Comparison of ENCODE assay signal across 9 mouse cellular contexts in genomic region chr19:36470106-36470505, GRCm38 (mm10).
DNase-seq lines count a peak whose midpoint lies in the region; ATAC-seq and TF ChIP-seq lines count a peak whose summit lies in the region.
"Had no signal": no experiment of that assay in that cellular context is flagged by ENCODE, and none has a peak within 500 bp of the region (broad histone marks: within the 10 kb centered on the region; RNA-seq: fewer than 3 reads in every experiment).

No protein-coding gene starts in this region.

- TF ChIP-seq EP300 in heart, postnatal 0 days (IDR thresholded peaks at IDR 0.05; ENCODE audit: low read depth): no peak

- H3K27ac ChIP-seq in hindbrain, embryonic 11.5 days (ENCODE audit: low read depth, low read length): no peak overlapping the region
- no peak overlapping the region for H3K27ac ChIP-seq in hindbrain, embryonic 12.5 days
- no peak overlapping the region for H3K27ac ChIP-seq in heart, postnatal 0 days (ENCODE audit: low read depth)
- H3K27ac ChIP-seq: embryonic facial prominence, embryonic 12.5 days had no signal

- WGBS in hindbrain, embryonic 11.5 days: 12% methylated on average over 6 of the region's 6 CpGs
- 11% methylated on average over 6 of the region's 6 CpGs for WGBS in hindbrain, embryonic 12.5 days
- WGBS in heart, postnatal 0 days: 10% methylated on average over 6 of the region's 6 CpGs

- H3K4me1 ChIP-seq in hindbrain, embryonic 11.5 days (replicated peaks; ENCODE audit: control insufficient read depth, insufficient read depth, low read length): no peaks in the 10 kb centered on the region
- no peaks in the 10 kb centered on the region for H3K4me1 ChIP-seq in hindbrain, embryonic 12.5 days
- H3K4me1 ChIP-seq in heart, postnatal 0 days (ENCODE audit: control insufficient read depth, insufficient read depth): no peaks in the 10 kb centered on the region
- H3K4me1 ChIP-seq: embryonic facial prominence, embryonic 12.5 days had no signal

- H3K9ac ChIP-seq in hindbrain, embryonic 11.5 days (ENCODE audit: low read depth, low read length): no peak overlapping the region
- no peak overlapping the region for H3K9ac ChIP-seq in hindbrain, embryonic 12.5 days
- no peak overlapping the region for H3K9ac ChIP-seq in heart, postnatal 0 days (replicated peaks; ENCODE audit: low read depth, low read length)
- H3K9ac ChIP-seq: embryonic facial prominence, embryonic 12.5 days had no signal

- H3K4me2 ChIP-seq in hindbrain, embryonic 11.5 days (replicated peaks; ENCODE audit: low read depth, low read length): no peak overlapping the region
- H3K4me2 ChIP-seq in hindbrain, embryonic 12.5 days (replicated peaks): no peak overlapping the region
- no peak overlapping the region for H3K4me2 ChIP-seq in heart, postnatal 0 days (ENCODE audit: low read depth, low read length)
- H3K4me2 ChIP-seq: embryonic facial prominence, embryonic 12.5 days had no signal

- H3K9me3 ChIP-seq in hindbrain, embryonic 11.5 days (ENCODE audit: control insufficient read depth, low read length): no peaks in the 10 kb centered on the region
- no peaks in the 10 kb centered on the region for H3K9me3 ChIP-seq in hindbrain, embryonic 12.5 days (replicated peaks)
- H3K9me3 ChIP-seq in heart, postnatal 0 days (replicated peaks; ENCODE audit: control insufficient read depth, low read length): no peaks in the 10 kb centered on the region
- H3K9me3 ChIP-seq: embryonic facial prominence, embryonic 12.5 days had no signal

- DNase-seq in hindbrain, embryonic 11.5 days (ENCODE audit: low spot score): peak; percentile 58
- peak; percentile 30 for DNase-seq in heart, postnatal 0 days (ENCODE audit: low spot score)
- DNase-seq in layer of hippocampus, postnatal 36 days: peak; percentile 60 to 68
- peak; percentile 29 to 49 for DNase-seq in thymus, adult 18-20 months

- peak; percentile 72 for TF ChIP-seq CTCF in heart, postnatal 0 days (IDR thresholded peaks at IDR 0.05; ENCODE audit: low read depth)

- no peaks in the 10 kb centered on the region for H3K27me3 ChIP-seq in hindbrain, embryonic 11.5 days (ENCODE audit: control insufficient read depth, insufficient read depth, low read length)
- H3K27me3 ChIP-seq in hindbrain, embryonic 12.5 days: no peaks in the 10 kb centered on the region
- no peaks in the 10 kb centered on the region for H3K27me3 ChIP-seq in heart, postnatal 0 days (ENCODE audit: control insufficient read depth, insufficient read depth, low read length)
- H3K27me3 ChIP-seq: embryonic facial prominence, embryonic 12.5 days had no signal

- H3K4me3 ChIP-seq in hindbrain, embryonic 11.5 days (ENCODE audit: low read depth, low read length): no peak overlapping the region
- no peak overlapping the region for H3K4me3 ChIP-seq in hindbrain, embryonic 12.5 days
- H3K4me3 ChIP-seq in heart, postnatal 0 days (ENCODE audit: low read depth, low read length): no peak overlapping the region
- H3K4me3 ChIP-seq: embryonic facial prominence, embryonic 12.5 days had no signal

- H3K36me3 ChIP-seq in hindbrain, embryonic 11.5 days (ENCODE audit: control insufficient read depth, insufficient read depth, low read length): no peaks in the 10 kb centered on the region
- no peaks in the 10 kb centered on the region for H3K36me3 ChIP-seq in hindbrain, embryonic 12.5 days
- no peaks in the 10 kb centered on the region for H3K36me3 ChIP-seq in heart, postnatal 0 days (replicated peaks; ENCODE audit: control insufficient read depth, insufficient read depth, low read length)
- H3K36me3 ChIP-seq: embryonic facial prominence, embryonic 12.5 days had no signal

- no peak for ATAC-seq in hindbrain, embryonic 11.5 days (ENCODE audit: low FRiP score)
- ATAC-seq in hindbrain, embryonic 12.5 days (ENCODE audit: low FRiP score): no peak
- ATAC-seq in activated CD4-positive, CD25-positive, alpha-beta regulatory T cell, adult 4 months: peak; percentile 61
- ATAC-seq in common myeloid progenitor, adult 5-6 weeks (replicated peaks; ENCODE audit: low read depth, poor library complexity, severe bottlenecking): peak; percentile 88
- peak; percentile 57 for ATAC-seq in heart, postnatal 0 days (ENCODE audit: insufficient read depth, low read depth)
- ATAC-seq in monocyte, adult 5-6 weeks (replicated peaks; ENCODE audit: insufficient number of reproducible peaks, low FRiP score, low TSS enrichment, poor library complexity, severe bottlenecking): 0 out of 2 replicates have a peak, but pooled peaks have one; percentile 35

Comparison
In these comparisons a context has a peak if more than half of its experiments do, and no peak if none do; other contexts are left out.
1. ATAC-seq: peak in activated CD4-positive, CD25-positive, alpha-beta regulatory T cell, adult 4 months (single experiment), common myeloid progenitor, adult 5-6 weeks (single experiment), heart, postnatal 0 days (single experiment) and monocyte, adult 5-6 weeks (single experiment); none in hindbrain, embryonic 11.5 days (single experiment) and hindbrain, embryonic 12.5 days (single experiment).
2. Peak in every context shown above with its lines, with median percentiles within 50 percentile points of each other: DNase-seq.